In the genomic region with DNA sequence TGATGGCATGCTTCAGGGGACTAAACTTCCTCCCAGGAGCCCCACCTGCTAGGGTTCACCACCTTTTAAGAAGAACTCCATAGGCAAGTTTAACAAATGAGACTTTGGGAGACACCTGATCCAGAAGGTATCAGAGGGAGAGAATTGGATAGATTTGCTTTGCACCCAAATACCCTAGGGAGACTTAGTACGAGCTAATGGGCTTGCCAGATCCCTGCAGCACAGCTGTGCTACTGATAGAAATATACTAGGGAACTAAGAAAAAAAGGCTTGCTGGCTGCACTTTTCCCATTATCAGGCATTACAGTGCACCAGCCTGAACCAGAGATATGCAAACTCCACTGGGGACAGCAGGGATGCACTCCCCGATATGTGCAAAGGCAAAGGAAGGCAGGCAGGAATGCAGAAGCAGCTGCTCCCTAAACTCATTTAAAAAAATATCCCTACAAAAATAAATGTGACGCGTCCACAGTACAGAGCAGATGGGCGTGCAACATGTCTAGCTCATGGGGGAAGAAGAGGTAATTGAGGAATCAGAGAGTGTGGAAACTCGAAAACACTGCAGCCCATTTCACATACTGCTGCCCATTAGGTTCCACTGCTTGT, we compare ENCODE assay signal across 13 mouse cellular contexts.
DNase-seq lines count a peak whose midpoint lies in the region; ATAC-seq lines count a peak whose summit lies in the region.
"Had no signal": no experiment of that assay in that cellular context is flagged by ENCODE, and none has a peak within 500 bp of the region (broad histone marks: within the 10 kb centered on the region; RNA-seq: fewer than 3 reads in every experiment).

No protein-coding gene starts in this region.

- H3K4me1 ChIP-seq in forebrain, embryonic 15.5 days, result peaks cover 11% of the 10 kb centered on the region
- H3K4me1 ChIP-seq in forebrain, embryonic 12.5 days, result peaks cover 8% of the 10 kb centered on the region; the same call in 1 of the 2 replicates
- peaks cover 9% of the 10 kb centered on the region for H3K4me1 ChIP-seq in forebrain, embryonic 16.5 days (replicated peaks; ENCODE audit: control insufficient read depth, insufficient read depth, low read length)
- H3K4me1 ChIP-seq in neural tube, embryonic 13.5 days (replicated peaks), result peaks cover 16% of the 10 kb centered on the region
- H3K4me1 ChIP-seq: intestine, embryonic 15.5 days; limb, embryonic 15.5 days had no signal

- no peaks in the 10 kb centered on the region for H3K27me3 ChIP-seq in forebrain, embryonic 15.5 days
- no peaks in the 10 kb centered on the region for H3K27me3 ChIP-seq in forebrain, embryonic 12.5 days
- H3K27me3 ChIP-seq in forebrain, embryonic 16.5 days (replicated peaks; ENCODE audit: control insufficient read depth, insufficient read depth, low read length), result no peaks in the 10 kb centered on the region
- H3K27me3 ChIP-seq in neural tube, embryonic 13.5 days, result no peaks in the 10 kb centered on the region
- H3K27me3 ChIP-seq: intestine, embryonic 15.5 days; limb, embryonic 15.5 days had no signal

- H3K4me3 ChIP-seq in forebrain, embryonic 15.5 days, result no peak overlapping the region
- no peak overlapping the region for H3K4me3 ChIP-seq in forebrain, embryonic 12.5 days (replicated peaks)
- H3K4me3 ChIP-seq in forebrain, embryonic 16.5 days (replicated peaks; ENCODE audit: low read length), result no peak overlapping the region
- H3K4me3 ChIP-seq in neural tube, embryonic 13.5 days, result no peak overlapping the region
- H3K4me3 ChIP-seq: intestine, embryonic 15.5 days; limb, embryonic 15.5 days had no signal

- DNase-seq in layer of hippocampus, adult 9-11 months, result peak; percentile 83
- no peak for DNase-seq in MN1 (ENCODE audit: low spot score)
- no peak for DNase-seq in gastrocnemius, adult 18-20 months (ENCODE audit: low spot score)
- no peak for DNase-seq in ovary, postnatal 10 days (ENCODE audit: low spot score)
- DNase-seq: adrenal gland, postnatal 14 days; B cell, adult 2 months; cerebellum, postnatal 10 days had no signal

- ATAC-seq in forebrain, embryonic 15.5 days (replicated peaks), result peak; percentile 80
- no peak for ATAC-seq in forebrain, embryonic 12.5 days (ENCODE audit: low FRiP score)
- ATAC-seq in forebrain, embryonic 16.5 days, result peak; percentile 80
- peak; percentile 84 for ATAC-seq in neural tube, embryonic 13.5 days (ENCODE audit: low read depth)
- ATAC-seq: intestine, embryonic 15.5 days had no signal

- H3K27ac ChIP-seq in forebrain, embryonic 15.5 days (replicated peaks), result 0 out of 2 replicates have a peak overlapping the region, but pooled peaks have one; percentile 14
- H3K27ac ChIP-seq in forebrain, embryonic 12.5 days, result no peak overlapping the region
- H3K27ac ChIP-seq in forebrain, embryonic 16.5 days (ENCODE audit: low read length), result 0 out of 2 replicates have a peak overlapping the region, but pooled peaks have one; percentile 18
- peak overlapping the region; percentile 72 for H3K27ac ChIP-seq in neural tube, embryonic 13.5 days (replicated peaks)
- H3K27ac ChIP-seq: intestine, embryonic 15.5 days; limb, embryonic 15.5 days had no signal

- no peaks in the 10 kb centered on the region for H3K9me3 ChIP-seq in forebrain, embryonic 15.5 days
- no peaks in the 10 kb centered on the region for H3K9me3 ChIP-seq in forebrain, embryonic 12.5 days
- H3K9me3 ChIP-seq in forebrain, embryonic 16.5 days (ENCODE audit: control insufficient read depth, low read length), result no peaks in the 10 kb centered on the region; the same call in 1 of the 2 replicates
- H3K9me3 ChIP-seq in neural tube, embryonic 13.5 days, result no peaks in the 10 kb centered on the region
- H3K9me3 ChIP-seq: intestine, embryonic 15.5 days; limb, embryonic 15.5 days had no signal

- no peak overlapping the region for H3K9ac ChIP-seq in forebrain, embryonic 15.5 days (replicated peaks)
- no peak overlapping the region for H3K9ac ChIP-seq in forebrain, embryonic 12.5 days
- H3K9ac ChIP-seq in forebrain, embryonic 16.5 days (replicated peaks; ENCODE audit: low read depth, low read length), result no peak overlapping the region
- no peak overlapping the region for H3K9ac ChIP-seq in neural tube, embryonic 13.5 days
- H3K9ac ChIP-seq: intestine, embryonic 15.5 days; limb, embryonic 15.5 days had no signal

- H3K4me2 ChIP-seq in forebrain, embryonic 15.5 days (replicated peaks), result no peak overlapping the region
- H3K4me2 ChIP-seq in forebrain, embryonic 12.5 days, result no peak overlapping the region
- H3K4me2 ChIP-seq in forebrain, embryonic 16.5 days (ENCODE audit: low read length), result no peak overlapping the region
- no peak overlapping the region for H3K4me2 ChIP-seq in neural tube, embryonic 13.5 days
- H3K4me2 ChIP-seq: intestine, embryonic 15.5 days; limb, embryonic 15.5 days had no signal

- no peaks in the 10 kb centered on the region for H3K36me3 ChIP-seq in forebrain, embryonic 15.5 days
- no peaks in the 10 kb centered on the region for H3K36me3 ChIP-seq in forebrain, embryonic 12.5 days (replicated peaks)
- H3K36me3 ChIP-seq in forebrain, embryonic 16.5 days (ENCODE audit: control insufficient read depth, insufficient read depth), result no peaks in the 10 kb centered on the region
- no peaks in the 10 kb centered on the region for H3K36me3 ChIP-seq in neural tube, embryonic 13.5 days
- H3K36me3 ChIP-seq: intestine, embryonic 15.5 days; limb, embryonic 15.5 days had no signal

- WGBS in forebrain, embryonic 15.5 days, result 56% methylated on average over 6 of the region's 6 CpGs
- WGBS in forebrain, embryonic 12.5 days, result 76% methylated on average over 6 of the region's 6 CpGs
- 67% methylated on average over 6 of the region's 6 CpGs for WGBS in forebrain, embryonic 16.5 days
- WGBS in neural tube, embryonic 13.5 days, result 43% methylated on average over 6 of the region's 6 CpGs
